Mouse (Mus musculus) liver, adult (tissue): ENCODE results near the gene Slc7a8.

Experiments
- GATA4 ChIP-seq: IDR thresholded peaks from 2 replicates; pipeline ENCODE4 v1.6.1; 2014; ENCODE audit warnings: mild to moderate bottlenecking, low read length; ENCODE audit not compliant: insufficient replicate concordance

Gene Slc7a8

GRCm38 (mm10) chr14:54753986-54754601, 27.7 kb downstream of the Slc7a8 start:
- no peak for TF ChIP-seq GATA4

GRCm38 (mm10) chr14:54752938-54753337, 28.8 kb downstream of the Slc7a8 start:
- no peak for TF ChIP-seq GATA4

GRCm38 (mm10) chr14:54751768-54752167, 30.0 kb downstream of the Slc7a8 start:
- TF ChIP-seq GATA4, result no peak

- no peak for TF ChIP-seq GATA4
Observed at GRCm38 (mm10) chr14:54749238-54749637, 32.5 kb downstream of the Slc7a8 start.

- TF ChIP-seq GATA4, result no peak
Observed at GRCm38 (mm10) chr14:54747942-54748917, 33.5 kb downstream of the Slc7a8 start.

GRCm38 (mm10) chr14:54746038-54746437, 35.7 kb downstream of the Slc7a8 start:
- TF ChIP-seq GATA4, result no peak

- no peak for TF ChIP-seq GATA4
Observed at GRCm38 (mm10) chr14:54744473-54744872, 37.3 kb downstream of the Slc7a8 start.

GRCm38 (mm10) chr14:54742375-54742774, 39.4 kb downstream of the Slc7a8 start:
- TF ChIP-seq GATA4, result no peak

GRCm38 (mm10) chr14:54741721-54742120, 40.0 kb downstream of the Slc7a8 start:
- TF ChIP-seq GATA4, result no peak

- TF ChIP-seq GATA4, result no peak
Observed at GRCm38 (mm10) chr14:54737634-54738033, 44.1 kb downstream of the Slc7a8 start.

- no peak for TF ChIP-seq GATA4
Observed at GRCm38 (mm10) chr14:54736555-54737552, 44.9 kb downstream of the Slc7a8 start.

GRCm38 (mm10) chr14:54735221-54735620, 46.5 kb downstream of the Slc7a8 start:
- no peak for TF ChIP-seq GATA4

GRCm38 (mm10) chr14:54734004-54734403, 47.7 kb downstream of the Slc7a8 start:
- TF ChIP-seq GATA4, result no peak

GRCm38 (mm10) chr14:54732206-54732605, 49.5 kb downstream of the Slc7a8 start:
- TF ChIP-seq GATA4, result no peak

GRCm38 (mm10) chr14:54730305-54730704, 51.4 kb downstream of the Slc7a8 start:
- no peak for TF ChIP-seq GATA4
